Mouse (Mus musculus) regulatory T cell (primary cell): ENCODE measurements around the gene Ccdc157.
"Not testable (repeated sequence)": the region's sequence is repeated elsewhere in the genome, so short reads cannot be mapped to it uniquely, and the experiment has no call there.

Experiments
- in situ Hi-C: fragments of 300-600 bp; cut with MboI, MseI; formaldehyde crosslinking; loops from one replicate; pipeline ENCODE4 v1.15.1; 2025; ENCODE audit warnings: high pct_unique_total_duplicates

Ccdc157 gene

GRCm38 (mm10) chr11:4159808-4160708 lies at the start of gene Ccdc157, which contains the start of gene Sf3a1:
TSS of gene Ccdc157 (minus strand) at chr11:4160293.
TSS of gene Sf3a1 (plus strand) at chr11:4160350.
- in situ Hi-C loops: no loop called here

GRCm38 (mm10) chr11:4209556-4209955 lies 49.5 kb upstream of the Ccdc157 start:
- in situ Hi-C loops: loop anchor here (5.0 kb wide), 1 partner anchor 72 kb away; the partner anchor contains the start of gene Rnf215

GRCm38 (mm10) chr11:4207655-4208054 lies 47.6 kb upstream of the Ccdc157 start:
- in situ Hi-C loops: loop anchor here (5.0 kb wide), 1 partner anchor 70 kb away; the partner anchor contains the start of gene Rnf215

GRCm38 (mm10) chr11:4206563-4206962 lies 46.5 kb upstream of the Ccdc157 start:
- in situ Hi-C loops: loop anchor here (5.0 kb wide), 1 partner anchor 69 kb away; the partner anchor contains the start of gene Rnf215

- in situ Hi-C loops: loop anchor here (5.0 kb wide), 1 partner anchor 69 kb away; the partner anchor contains the start of gene Rnf215
Observed at GRCm38 (mm10) chr11:4205951-4206350, 45.9 kb upstream of the Ccdc157 start.

GRCm38 (mm10) chr11:4205097-4205655 lies 45.1 kb upstream of the Ccdc157 start:
- in situ Hi-C loops: loop anchor here (5.0 kb wide), 1 partner anchor 68 kb away; the partner anchor contains the start of gene Rnf215

- in situ Hi-C loops: no loop called here
Observed at GRCm38 (mm10) chr11:4203705-4204074, 43.6 kb upstream of the Ccdc157 start.

GRCm38 (mm10) chr11:4202995-4203704 lies 43.1 kb upstream of the Ccdc157 start:
- in situ Hi-C loops: no loop called here

GRCm38 (mm10) chr11:4201981-4202700 lies 42.0 kb upstream of the Ccdc157 start:
- in situ Hi-C loops: no loop called here

GRCm38 (mm10) chr11:4197691-4198090 lies 37.6 kb upstream of the Ccdc157 start:
- in situ Hi-C loops: no loop called here

- in situ Hi-C loops: no loop called here
Observed at GRCm38 (mm10) chr11:4196636-4197035, 36.5 kb upstream of the Ccdc157 start.

- in situ Hi-C loops: no loop called here
Observed at GRCm38 (mm10) chr11:4195597-4196031, 35.5 kb upstream of the Ccdc157 start.

- in situ Hi-C loops: no loop called here
Observed at GRCm38 (mm10) chr11:4193420-4193819, 33.3 kb upstream of the Ccdc157 start.

GRCm38 (mm10) chr11:4192757-4193156 lies 32.7 kb upstream of the Ccdc157 start:
- in situ Hi-C loops: no loop called here

GRCm38 (mm10) chr11:4190677-4191076 lies 30.6 kb upstream of the Ccdc157 start:
- in situ Hi-C loops: no loop called here

- in situ Hi-C loops: no loop called here
Observed at GRCm38 (mm10) chr11:4189182-4189581, 29.1 kb upstream of the Ccdc157 start.

GRCm38 (mm10) chr11:4187318-4187700 lies 27.2 kb upstream of the Ccdc157 start:
- in situ Hi-C loops: no loop called here

GRCm38 (mm10) chr11:4186486-4187317 lies 26.6 kb upstream of the Ccdc157 start, which contains the start of gene Tbc1d10a:
TSS of gene Tbc1d10a (plus strand) at chr11:4186789.
- in situ Hi-C loops: no loop called here

GRCm38 (mm10) chr11:4185480-4185879 lies 25.4 kb upstream of the Ccdc157 start:
- in situ Hi-C loops: not testable (repeated sequence)

- in situ Hi-C loops: no loop called here
Observed at GRCm38 (mm10) chr11:4184251-4184952, 24.3 kb upstream of the Ccdc157 start.
